Mouse (Mus musculus): ENCODE results near the gene Cgn.

Cgn gene

GRCm38 (mm10) chr3:94786367-94786835 is at the start of gene Cgn:
Cgn (minus strand) TSS chr3:94786492.
- peak; percentile 98 for DNase-seq (ENCODE audit: extremely low spot score)

GRCm38 (mm10) chr3:94835396-94835795 is 49.1 kb upstream of the Cgn start:
- no peak for DNase-seq (ENCODE audit: extremely low spot score)

GRCm38 (mm10) chr3:94833358-94833757 is 47.1 kb upstream of the Cgn start:
- DNase-seq (ENCODE audit: extremely low spot score) = no peak

GRCm38 (mm10) chr3:94832701-94833100 is 46.4 kb upstream of the Cgn start:
- DNase-seq (ENCODE audit: extremely low spot score) = no peak

- no peak for DNase-seq (ENCODE audit: extremely low spot score)
Measured at GRCm38 (mm10) chr3:94832100-94832499, 45.8 kb upstream of the Cgn start.

- no peak for DNase-seq (ENCODE audit: extremely low spot score)
Measured at GRCm38 (mm10) chr3:94824110-94824509, 37.8 kb upstream of the Cgn start.

- DNase-seq (ENCODE audit: extremely low spot score) = no peak
Measured at GRCm38 (mm10) chr3:94822082-94822481, 35.8 kb upstream of the Cgn start.

GRCm38 (mm10) chr3:94821008-94821638 is 34.8 kb upstream of the Cgn start:
- DNase-seq (ENCODE audit: extremely low spot score) = peak; percentile 84

GRCm38 (mm10) chr3:94819452-94820425 is 33.4 kb upstream of the Cgn start:
- DNase-seq (ENCODE audit: extremely low spot score) = no peak

GRCm38 (mm10) chr3:94817731-94818130 is 31.4 kb upstream of the Cgn start:
- no peak for DNase-seq (ENCODE audit: extremely low spot score)

- DNase-seq (ENCODE audit: extremely low spot score) = no peak
Measured at GRCm38 (mm10) chr3:94815603-94816002, 29.3 kb upstream of the Cgn start.

GRCm38 (mm10) chr3:94814663-94815062 is 28.4 kb upstream of the Cgn start:
- no peak for DNase-seq (ENCODE audit: extremely low spot score)

GRCm38 (mm10) chr3:94814063-94814462 is 27.8 kb upstream of the Cgn start:
- no peak for DNase-seq (ENCODE audit: extremely low spot score)

- no peak for DNase-seq (ENCODE audit: extremely low spot score)
Measured at GRCm38 (mm10) chr3:94813651-94814050, 27.4 kb upstream of the Cgn start.

GRCm38 (mm10) chr3:94811628-94812027 is 25.3 kb upstream of the Cgn start:
- no peak for DNase-seq (ENCODE audit: extremely low spot score)

- no peak for DNase-seq (ENCODE audit: extremely low spot score)
Measured at GRCm38 (mm10) chr3:94808296-94808695, 22.0 kb upstream of the Cgn start.

- no peak for DNase-seq (ENCODE audit: extremely low spot score)
Measured at GRCm38 (mm10) chr3:94804976-94805375, 18.7 kb upstream of the Cgn start.

GRCm38 (mm10) chr3:94804146-94804545 is 17.9 kb upstream of the Cgn start:
- DNase-seq (ENCODE audit: extremely low spot score) = no peak

- no peak for DNase-seq (ENCODE audit: extremely low spot score)
Measured at GRCm38 (mm10) chr3:94796181-94796580, 9.9 kb upstream of the Cgn start.

GRCm38 (mm10) chr3:94795596-94796140 is 9.4 kb upstream of the Cgn start:
- no peak for DNase-seq (ENCODE audit: extremely low spot score)

- DNase-seq (ENCODE audit: extremely low spot score) = no peak
Measured at GRCm38 (mm10) chr3:94794359-94794758, 8.1 kb upstream of the Cgn start.

GRCm38 (mm10) chr3:94793672-94794071 is 7.4 kb upstream of the Cgn start:
- no peak for DNase-seq (ENCODE audit: extremely low spot score)

- no peak for DNase-seq (ENCODE audit: extremely low spot score)
Measured at GRCm38 (mm10) chr3:94792258-94792657, 6.0 kb upstream of the Cgn start.

All from embryo, embryonic 9.5 days (tissue).